Mouse (Mus musculus) G1E (cell line): ENCODE measurements at regions not wholly inside any gene's neighbourhood (a gene's known extent, or its start where the extent isn't known, plus 50 kb on each side); places are given as distances from the start of the nearest gene placed in this dataset.

Source experiments
- ATAC-seq: 2 replicates; pipeline ENCODE4 v1.8.0; 2016; ENCODE audit warnings: mild to moderate bottlenecking; ENCODE audit not compliant: insufficient number of reproducible peaks, poor library complexity, low FRiP score, severe bottlenecking; ENCODE audit errors: extremely low read depth
- DNase-seq: peaks from one replicate; pipeline ENCODE4 v3.0.0; 2012; ENCODE audit warnings: low spot score
- H3K27me3 ChIP-seq: 2 replicates; pipeline ENCODE4 v1.6.1; 2012; ENCODE audit warnings: mild to moderate bottlenecking, low read length, inconsistent platforms; ENCODE audit not compliant: insufficient read depth
- H3K36me3 ChIP-seq: replicated peaks from 2 replicates; pipeline ENCODE3; 2012; ENCODE audit warnings: mild to moderate bottlenecking, inconsistent platforms
- H3K4me1 ChIP-seq: 2 replicates; pipeline ENCODE4 v1.6.1; 2012; ENCODE audit warnings: low read depth, low read length, inconsistent platforms, mixed read lengths; ENCODE audit not compliant: insufficient read depth
- H3K4me3 ChIP-seq: 2 replicates; pipeline ENCODE4 v1.5.1; 2012; ENCODE audit warnings: low read depth, mild to moderate bottlenecking, inconsistent platforms, low read length, moderate library complexity, mixed read lengths
- H3K9me3 ChIP-seq: replicated peaks from 2 replicates; pipeline ENCODE4 v1.6.1; 2012; ENCODE audit warnings: inconsistent platforms
- CTCF ChIP-seq: IDR thresholded peaks from 2 replicates; pipeline ENCODE4 v1.5.1; 2012; ENCODE audit warnings: low read depth, low read length, inconsistent platforms, mixed read lengths
- GATA1 ChIP-seq: IDR thresholded peaks from 2 replicates; pipeline ENCODE4 v1.6.1; 2012; ENCODE audit warnings: borderline replicate concordance, low read length, inconsistent platforms, mixed read lengths
- GATA2 ChIP-seq: IDR thresholded peaks from 2 replicates; pipeline ENCODE4 v1.6.1; 2012; ENCODE audit warnings: low read depth, low read length, inconsistent platforms, borderline replicate concordance
- POLR2AphosphoS5 ChIP-seq: IDR thresholded peaks from 2 replicates; pipeline ENCODE4 v1.6.1; 2012; ENCODE audit warnings: low read depth, low read length, inconsistent platforms; ENCODE audit not compliant: insufficient replicate concordance
- TAL1 ChIP-seq: conservative IDR thresholded peaks from 2 replicates; pipeline ENCODE4 v1.6.1; 2012; ENCODE audit warnings: low read depth, low read length, inconsistent platforms, mixed read lengths

GRCm38 (mm10) chr6:50734701-50735100, 80.5 kb upstream of the Npvf start:
- Histone ChIP-seq H3K4me3 (no peak overlapping the region), H3K4me1 (no peaks in the 10 kb centered on the region), H3K9me3 (no peaks in the 10 kb centered on the region), H3K27me3 (no peaks in the 10 kb centered on the region), H3K36me3 (no peaks in the 10 kb centered on the region)
- no peak for DNase-seq
- no peak for ATAC-seq
- TF ChIP-seq CTCF (no peak), GATA2 (no peak), GATA1 (no peak), TAL1 (no peak), POLR2AphosphoS5 (no peak)

GRCm38 (mm10) chr6:50735825-50736224, 81.6 kb upstream of the Npvf start:
- no peak overlapping the region for H3K4me3 ChIP-seq
- TF ChIP-seq CTCF (no peak), GATA1 (no peak), POLR2AphosphoS5 (no peak), GATA2 (no peak), TAL1 (no peak)

GRCm38 (mm10) chr6:50742009-50742408, 87.8 kb upstream of the Npvf start:
- TF ChIP-seq TAL1 (no peak), POLR2AphosphoS5 (no peak), GATA1 (no peak), GATA2 (no peak), CTCF (no peak)
- no peak for ATAC-seq
- DNase-seq, result no peak
- H3K4me1 ChIP-seq, result no peaks in the 10 kb centered on the region
- H3K9me3 ChIP-seq, result no peaks in the 10 kb centered on the region
- no peak overlapping the region for H3K4me3 ChIP-seq
- 0 out of 2 replicates have a peak, but pooled peaks cover 4% of the 10 kb centered on the region for H3K27me3 ChIP-seq
- no peaks in the 10 kb centered on the region for H3K36me3 ChIP-seq

More at GRCm38 (mm10) chr6:50735825-50736224, 81.6 kb upstream of the Npvf start:
- no peaks in the 10 kb centered on the region for H3K9me3 ChIP-seq
- no peaks in the 10 kb centered on the region for H3K4me1 ChIP-seq
- DNase-seq (no peak), ATAC-seq (no peak)
- H3K36me3 ChIP-seq, result no peaks in the 10 kb centered on the region
- no peaks in the 10 kb centered on the region for H3K27me3 ChIP-seq

GRCm38 (mm10) chr6:50744462-50745166, 90.4 kb upstream of the Npvf start:
- no peak overlapping the region for H3K4me3 ChIP-seq
- H3K27me3 ChIP-seq, result 0 out of 2 replicates have a peak, but pooled peaks cover 4% of the 10 kb centered on the region
- no peaks in the 10 kb centered on the region for H3K36me3 ChIP-seq
- no peak for ATAC-seq
- DNase-seq, result no peak
- H3K4me1 ChIP-seq, result no peaks in the 10 kb centered on the region
- TF ChIP-seq POLR2AphosphoS5 (no peak), CTCF (no peak), GATA2 (no peak), TAL1 (no peak), GATA1 (no peak)
- no peaks in the 10 kb centered on the region for H3K9me3 ChIP-seq

- Histone ChIP-seq H3K36me3 (no peaks in the 10 kb centered on the region), H3K4me1 (no peaks in the 10 kb centered on the region), H3K4me3 (no peak overlapping the region), H3K27me3 (no peaks in the 10 kb centered on the region), H3K9me3 (no peaks in the 10 kb centered on the region)
- DNase-seq, result no peak
- TF ChIP-seq CTCF (no peak), GATA2 (no peak), TAL1 (no peak), GATA1 (no peak)
- no peak for ATAC-seq
Observed at GRCm38 (mm10) chr6:50753151-50753550, 98.9 kb upstream of the Npvf start.

GRCm38 (mm10) chr6:50754786-50755185, 100.5 kb upstream of the Npvf start:
- no peak for ATAC-seq
- Histone ChIP-seq H3K9me3 (no peaks in the 10 kb centered on the region), H3K4me3 (no peak overlapping the region), H3K36me3 (no peaks in the 10 kb centered on the region), H3K27me3 (peaks cover 2% of the 10 kb centered on the region; the same call in 1 of the 2 replicates), H3K4me1 (no peaks in the 10 kb centered on the region)
- TF ChIP-seq GATA2, result no peak
- no peak for TF ChIP-seq CTCF
- no peak for TF ChIP-seq GATA1
- TF ChIP-seq TAL1, result no peak
- TF ChIP-seq POLR2AphosphoS5, result no peak
- DNase-seq, result no peak
